Comparison of ENCODE assay signal across 25 mouse cellular contexts in the genomic region with DNA sequence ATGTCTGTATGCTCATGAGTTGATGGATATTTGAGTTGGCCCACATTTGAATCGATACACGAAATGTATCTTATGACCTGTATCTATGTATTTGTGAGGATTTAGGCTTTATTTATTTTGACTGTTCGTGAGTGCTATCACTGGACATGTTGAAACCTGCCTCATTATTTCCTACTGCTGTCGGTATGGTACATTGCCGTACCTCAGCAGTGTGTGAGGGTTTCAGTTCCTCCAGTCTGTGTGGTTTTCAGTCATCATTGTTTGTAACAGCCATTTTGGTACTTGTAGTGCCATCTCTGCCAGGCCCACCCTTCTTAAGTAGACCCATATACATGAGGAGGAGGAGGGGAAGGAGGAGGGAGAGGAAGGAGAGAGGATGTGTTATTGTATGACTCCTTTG. TPM values are rescaled to one million over a fixed set of nuclear protein-coding genes. Genes with fewer than 3 reads are reported as not detected.
DNase-seq lines count a peak whose midpoint lies in the region; TF ChIP-seq lines count a peak whose summit lies in the region.
"Had no signal": no experiment of that assay in that cellular context is flagged by ENCODE, and none has a peak within 500 bp of the region (broad histone marks: within the 10 kb centered on the region; RNA-seq: fewer than 3 reads in every experiment).

No protein-coding gene starts in this region.

- no peak for TF ChIP-seq CTCF in CH12.LX (conservative IDR thresholded peaks at IDR 0.05 in 1 of 2, IDR thresholded peaks at IDR 0.05 in 1 of 2; ENCODE audit: low read depth in 2 of 2, low read length in 2 of 2)

- H3K36me3 ChIP-seq in CH12.LX (replicated peaks in 1 of 2; ENCODE audit: control insufficient read depth in 1 of 2, insufficient read depth in 1 of 2, low read length in 1 of 2) = no peaks in the 10 kb centered on the region
- H3K36me3 ChIP-seq: G1E had no signal

- H3K27ac ChIP-seq in CH12.LX (ENCODE audit: insufficient read depth, low read depth) = no peak overlapping the region; the same call in 1 of the 2 replicates

- peak overlapping the region; percentile 38 for H3K4me2 ChIP-seq in CH12.LX (ENCODE audit: insufficient read depth, low read depth, poor library complexity, severe bottlenecking)

- no peak for TF ChIP-seq RAD21 in CH12.LX (IDR thresholded peaks at IDR 0.05; ENCODE audit: low read depth, low read length)

- peaks cover 5% of the 10 kb centered on the region for H3K9me3 ChIP-seq in CH12.LX (replicated peaks; ENCODE audit: low read length)

- in situ Hi-C loops in CH12.LX (cut with MboI; ENCODE audit: low pct_ligation_motif_present, low pct_unique_long_range_greater_than_20kb, low sequenced_read_pairs) = no loop called here

- H3K9ac ChIP-seq in CH12.LX (ENCODE audit: insufficient read depth, low read depth) = no peak overlapping the region

- peak; percentile 72 for DNase-seq in A20 (ENCODE audit: low read depth, low spot score)
- DNase-seq in CH12.LX (ENCODE audit: extremely low read depth) = peak; percentile 87
- DNase-seq in thymus, adult 18-20 months = no peak
- no peak for DNase-seq in urinary bladder, postnatal 4 days (ENCODE audit: low spot score in 2 of 2)
- DNase-seq: adrenal gland, adult 2 months; adrenal gland, adult 8-10 months; adrenal gland, postnatal 10 days; adrenal gland, postnatal 14 days; adrenal gland, postnatal 25 days; adrenal gland, postnatal 36 days; B cell, adult 2 months; cerebellum, adult 11 months; cerebellum, adult 11-12 months; cerebellum, adult 18-20 months; cerebellum, adult 2 months; cerebellum, adult 8-10 months had no signal

- peak; percentile 100 for TF ChIP-seq EP300 in CH12.LX (IDR thresholded peaks at IDR 0.05; ENCODE audit: low read length)

- peaks cover 4 to 26% of the 10 kb centered on the region in 2 experiments for H3K4me1 ChIP-seq in CH12.LX (ENCODE audit: control insufficient read depth in 1 of 2, insufficient read depth in 2 of 2)

- dilution Hi-C loops in CH12.LX (cut with MboI; ENCODE audit: extremely low pct_ligation_motif_present, extremely low pct_unique_long_range_greater_than_20kb, low sequenced_read_pairs) = no loop called here

- H3K4me3 ChIP-seq in CH12.LX (replicated peaks in 1 of 3; ENCODE audit: low read depth in 2 of 3, low read length in 2 of 3, poor library complexity in 1 of 3) = no peak overlapping the region

- no peak for TF ChIP-seq POLR2A in CH12.LX (IDR thresholded peaks at IDR 0.05; ENCODE audit: low read depth, low read length)

- H3K27me3 ChIP-seq in CH12.LX (replicated peaks) = no peaks in the 10 kb centered on the region

- H3K79me2 ChIP-seq in CH12.LX (replicated peaks; ENCODE audit: control insufficient read depth, extremely low read depth, insufficient read depth, poor library complexity, severe bottlenecking) = no peaks in the 10 kb centered on the region

TF ChIP-seq in CH12.LX, 34 proteins besides CTCF, POLR2A, EP300 and RAD21:
- TF ChIP-seq ETS1 (conservative IDR thresholded peaks at IDR 0.05; ENCODE audit: low read depth, low read length) (peak; percentile 72), USF2 (conservative IDR thresholded peaks at IDR 0.05; ENCODE audit: low read depth, low read length) (no peak), HCFC1 (IDR thresholded peaks at IDR 0.05; ENCODE audit: low read depth, low read length) (peak; percentile 46; the same call in 1 of the 2 replicates), MAZ (IDR thresholded peaks at IDR 0.05; ENCODE audit: low read depth, low read length) (0 out of 2 replicates have a peak, but pooled peaks have one; percentile 48), MAFK (IDR thresholded peaks at IDR 0.05; ENCODE audit: insufficient replicate concordance, low read length) (0 out of 2 replicates have a peak, but pooled peaks have one; percentile 61), BHLHE40 (IDR thresholded peaks at IDR 0.05; ENCODE audit: low read depth, low read length) (peak; percentile 86), NRF1 (IDR thresholded peaks at IDR 0.05; ENCODE audit: low read depth, low read length) (0 out of 2 replicates have a peak, but pooled peaks have one; percentile 9), KAT2A (IDR thresholded peaks at IDR 0.05; ENCODE audit: insufficient replicate concordance, low read length) (no peak), CHD1 (IDR thresholded peaks at IDR 0.05; ENCODE audit: low read depth, low read length) (peak; percentile 97), PAX5 (IDR thresholded peaks at IDR 0.05; ENCODE audit: low read length) (no peak), ELF1 (IDR thresholded peaks at IDR 0.05; ENCODE audit: low read depth, low read length) (no peak; the same call in 1 of the 2 replicates), NELFE (IDR thresholded peaks at IDR 0.05; ENCODE audit: low read depth, low read length) (no peak), SMC3 (IDR thresholded peaks at IDR 0.05; ENCODE audit: low read depth, low read length) (no peak), MAX (IDR thresholded peaks at IDR 0.05; ENCODE audit: low read length) (no peak), MEF2A (IDR thresholded peaks at IDR 0.05; ENCODE audit: borderline replicate concordance, low read depth, low read length) (peak; percentile 88), GABPA (IDR thresholded peaks at IDR 0.05; ENCODE audit: insufficient replicate concordance, low read depth, low read length) (no peak), ZKSCAN1 (IDR thresholded peaks at IDR 0.05; ENCODE audit: borderline replicate concordance, low read depth, low read length) (no peak), MXI1 (IDR thresholded peaks at IDR 0.05; ENCODE audit: low read depth, low read length) (no peak), CHD2 (IDR thresholded peaks at IDR 0.05; ENCODE audit: low read length) (peak; percentile 77), ZNF384 (IDR thresholded peaks at IDR 0.05; ENCODE audit: low read depth, low read length) (no peak), POLR2AphosphoS2 (IDR thresholded peaks at IDR 0.05; ENCODE audit: low read depth, low read length) (no peak), TCF12 (IDR thresholded peaks at IDR 0.05; ENCODE audit: low read depth, low read length) (peak; percentile 83), E2F4 (IDR thresholded peaks at IDR 0.05; ENCODE audit: insufficient replicate concordance, low read depth, low read length) (no peak), USF1 (IDR thresholded peaks at IDR 0.05; ENCODE audit: low read depth, low read length) (no peak), SIN3A (IDR thresholded peaks at IDR 0.05; ENCODE audit: low read length) (no peak), MYC (IDR thresholded peaks at IDR 0.05; ENCODE audit: low read depth, low read length) (peak; percentile 57; the same call in 1 of the 2 replicates), ZC3H11A (IDR thresholded peaks at IDR 0.05; ENCODE audit: low read depth, low read length) (no peak), JUND (conservative IDR thresholded peaks at IDR 0.05; ENCODE audit: low read depth, low read length) (peak; percentile 95), RCOR1 (conservative IDR thresholded peaks at IDR 0.05; ENCODE audit: low read depth, low read length) (peak; percentile 98), IRF4 (IDR thresholded peaks at IDR 0.05; ENCODE audit: low read depth, low read length) (peak; percentile 100), UBTF (IDR thresholded peaks at IDR 0.05; ENCODE audit: low read depth, low read length) (no peak), ZMIZ1 (IDR thresholded peaks at IDR 0.05; ENCODE audit: low read depth, low read length) (no peak), TBP (conservative IDR thresholded peaks at IDR 0.05; ENCODE audit: low read depth, low read length) (0 out of 2 replicates have a peak, but pooled peaks have one; percentile 27), JUN (IDR thresholded peaks at IDR 0.05; ENCODE audit: insufficient read depth, low read depth, low read length) (peak; percentile 95)

RNA-seq across cellular contexts. Expression of a gene that starts 4.7 kb away (rescaled TPM):
- total RNA-seq in CH12.LX (2012; rRNA removed) (0.59 TPM in 2 replicates), CH12.LX (2014; rRNA removed) (1.2 and 1.3 TPM in 2 replicates)
- 1.4 and 1.5 TPM in 2 replicates for polyA plus RNA-seq in CH12.LX (2012; ENCODE audit: insufficient read length, low read depth)
- total RNA-seq: adrenal gland, adult 18-20 months had no signal
- polyA plus RNA-seq: adrenal gland, adult 2 months; C2C12; CD4-positive, CD25-positive, alpha-beta regulatory T cell, adult 4 months; G1E; Patski had no signal

RNA-seq across cellular contexts. Expression of a gene that starts 46.1 kb away (rescaled TPM):
- total RNA-seq in CH12.LX (2012; rRNA removed) (not detected in 2 replicates), CH12.LX (2014; rRNA removed) (not detected in 2 replicates)
- 0.17 TPM in 1 of 2 replicates, not detected in the other for polyA plus RNA-seq in CH12.LX (2012; ENCODE audit: insufficient read length, low read depth)
- total RNA-seq: adrenal gland, adult 18-20 months; adrenal gland, adult 2 months; adrenal gland, adult 8-10 months; adrenal gland, postnatal 10 days; adrenal gland, postnatal 14 days; adrenal gland, postnatal 25 days; adrenal gland, postnatal 36 days; adrenal gland, postnatal 4 days; G1E; MEL had no signal
- polyA plus RNA-seq: activated CD4-positive, CD25-positive, alpha-beta regulatory T cell, adult 4 months; adrenal gland, adult 2 months; brain, embryonic 14.5 days; C2C12; CD4-positive, CD25-positive, alpha-beta regulatory T cell, adult 4 months; cerebellum, adult 2 months; G1E; Patski had no signal

Comparison
In these comparisons a context has a peak if more than half of its experiments do, and no peak if none do; other contexts are left out.
1. DNase-seq: peak in A20 (single experiment) and CH12.LX (single experiment); none in thymus, adult 18-20 months (0 of 2) and urinary bladder, postnatal 4 days (0 of 2).